Comparison of ENCODE assay signal across 20 mouse cellular contexts in genomic region chr6:28896762-28897320, GRCm38 (mm10).
DNase-seq lines count a peak whose midpoint lies in the region; ATAC-seq lines count a peak whose summit lies in the region.
"Had no signal": no experiment of that assay in that cellular context is flagged by ENCODE, and none has a peak within 500 bp of the region (broad histone marks: within the 10 kb centered on the region; RNA-seq: fewer than 3 reads in every experiment).

No protein-coding gene starts in this region.

- 0 out of 2 replicates have a peak, but pooled peaks cover 3% of the 10 kb centered on the region for H3K4me1 ChIP-seq in kidney, embryonic 14.5 days (ENCODE audit: control insufficient read depth, insufficient read depth, low read length)

- peaks cover 3% of the 10 kb centered on the region; the same call in 1 of the 2 replicates for H3K36me3 ChIP-seq in kidney, embryonic 14.5 days (ENCODE audit: control insufficient read depth, insufficient read depth, low read length)
- H3K36me3 ChIP-seq: embryonic facial prominence, embryonic 12.5 days had no signal

- H3K27ac ChIP-seq in kidney, embryonic 14.5 days (ENCODE audit: low read depth, low read length), result no peak overlapping the region
- H3K27ac ChIP-seq: embryonic facial prominence, embryonic 12.5 days; heart, embryonic 15.5 days; limb, embryonic 12.5 days; liver, embryonic 14.5 days; macrophage had no signal

- peak; percentile 32; the same call in 1 of the 2 replicates for ATAC-seq in kidney, embryonic 14.5 days (ENCODE audit: low FRiP score, low TSS enrichment)
- ATAC-seq: forebrain, postnatal 0 days had no signal

- H3K9ac ChIP-seq in kidney, embryonic 14.5 days (ENCODE audit: low read depth, low read length), result no peak overlapping the region
- H3K9ac ChIP-seq: embryonic facial prominence, embryonic 12.5 days; forebrain, postnatal 0 days; heart, embryonic 15.5 days; limb, embryonic 12.5 days; liver, embryonic 14.5 days had no signal

- H3K27me3 ChIP-seq in kidney, embryonic 14.5 days (ENCODE audit: control insufficient read depth, insufficient read depth, low read length), result no peaks in the 10 kb centered on the region
- H3K27me3 ChIP-seq: embryonic facial prominence, embryonic 12.5 days; heart, embryonic 15.5 days; limb, embryonic 12.5 days had no signal

- no peak overlapping the region for H3K4me2 ChIP-seq in kidney, embryonic 14.5 days (replicated peaks; ENCODE audit: low read depth, low read length)
- H3K4me2 ChIP-seq: embryonic facial prominence, embryonic 12.5 days; heart, embryonic 15.5 days; limb, embryonic 12.5 days; midbrain, embryonic 11.5 days had no signal

- 22% methylated on average over 5 of the region's 5 CpGs for WGBS in kidney, embryonic 14.5 days

- H3K4me3 ChIP-seq in kidney, embryonic 14.5 days (ENCODE audit: low read length), result no peak overlapping the region
- H3K4me3 ChIP-seq: embryonic facial prominence, embryonic 12.5 days; heart, embryonic 15.5 days; limb, embryonic 12.5 days had no signal

- DNase-seq in embryo, embryonic 10 days (ENCODE audit: low spot score), result peak; percentile 48
- no peak for DNase-seq in embryo, embryonic 9.5 days (ENCODE audit: extremely low spot score)
- DNase-seq in kidney, adult 9 months, result no peak
- peak; percentile 51 for DNase-seq in neural tube, embryonic 10.5 days (ENCODE audit: extremely low spot score, low spot score)
- peak; percentile 46 for DNase-seq in retina, embryonic 14.5 days (ENCODE audit: low spot score)
- DNase-seq in frontal cortex, postnatal 14 days (ENCODE audit: low spot score in 2 of 2), result no peak
- DNase-seq in T-cell, adult 2 months (ENCODE audit: low spot score), result no peak
- DNase-seq: cerebellum, adult 8-10 months; forebrain, postnatal 0 days; heart, postnatal 36 days; kidney, adult 2 months; kidney, postnatal 25 days; layer of hippocampus, postnatal 36 days had no signal

- no peaks in the 10 kb centered on the region for H3K9me3 ChIP-seq in kidney, embryonic 14.5 days (ENCODE audit: control insufficient read depth, low read length)
- H3K9me3 ChIP-seq: embryonic facial prominence, embryonic 12.5 days; heart, embryonic 15.5 days; limb, embryonic 12.5 days had no signal

Comparison
In these comparisons a context has a peak if more than half of its experiments do, and no peak if none do; other contexts are left out.
1. DNase-seq: peak in embryo, embryonic 10 days (single experiment), neural tube, embryonic 10.5 days (single experiment) and retina, embryonic 14.5 days (single experiment); none in embryo, embryonic 9.5 days (single experiment), kidney, adult 9 months (single experiment), frontal cortex, postnatal 14 days (0 of 2) and T-cell, adult 2 months (single experiment).